Mouse (Mus musculus) heart, adult 2 months (tissue): ENCODE results near the gene Apon. TPM values are rescaled to one million over a fixed set of nuclear protein-coding genes. Genes with fewer than 3 reads are reported as not detected.
A peak's percentile ranks its signal among the peaks of the same experiment; 100 is the strongest.

Experiments
- DNase-seq, 2 experiments: peaks; one replicate each; pipeline ENCODE4 v3.0.0; 2021
- H3K27ac ChIP-seq: fragments of 200-600 bp; 2 replicates; pipeline ENCODE4 v1.8.1; 2022
- H3K27me3 ChIP-seq: fragments of 200-500 bp; 2 replicates; pipeline ENCODE4 v1.6.1; 2012; ENCODE audit warnings: mild to moderate bottlenecking, low read length, inconsistent platforms, mixed read lengths; ENCODE audit not compliant: control insufficient read depth, insufficient read depth
- H3K36me3 ChIP-seq: fragments of 200-500 bp; 2 replicates; pipeline ENCODE4 v1.6.1; 2012; ENCODE audit warnings: low read length, inconsistent platforms; ENCODE audit not compliant: control insufficient read depth, insufficient read depth
- H3K4me1 ChIP-seq: fragments of 200-500 bp; 2 replicates; pipeline ENCODE4 v1.6.1; 2011; ENCODE audit warnings: low read length; ENCODE audit not compliant: control insufficient read depth, insufficient read depth
- H3K4me3 ChIP-seq: fragments of 200-600 bp; 2 replicates; pipeline ENCODE4 v1.8.1; 2022
- H3K79me2 ChIP-seq: fragments of 200-500 bp; replicated peaks from 2 replicates; pipeline ENCODE4 v1.6.1; 2012; ENCODE audit warnings: mild to moderate bottlenecking, inconsistent platforms, low read length, moderate library complexity, mixed read lengths; ENCODE audit not compliant: control insufficient read depth, insufficient read depth
- H3K9ac ChIP-seq: fragments of 200-500 bp; 2 replicates; pipeline ENCODE4 v1.6.1; 2012; ENCODE audit warnings: low read depth, mild to moderate bottlenecking, control low read depth, inconsistent platforms, low read length, mixed read lengths
- CTCF ChIP-seq: fragments of 200-600 bp; IDR thresholded peaks from 2 replicates; pipeline ENCODE4 v1.8.1; 2022; ENCODE audit warnings: antibody characterized with exemption, mild to moderate bottlenecking, moderate library complexity
- EP300 ChIP-seq: fragments of 200-500 bp; IDR thresholded peaks from 2 replicates; pipeline ENCODE4 v1.6.1; 2011; ENCODE audit warnings: low read depth, low read length, control low read depth; ENCODE audit not compliant: insufficient read depth
- POLR2A ChIP-seq: fragments of 200-500 bp; IDR thresholded peaks from 2 replicates; pipeline ENCODE4 v1.6.1; 2011; ENCODE audit warnings: mild to moderate bottlenecking, low read depth, low read length, control low read depth; ENCODE audit not compliant: insufficient read depth
- WGBS: fragments of 180-500 bp; shearing (Covaris S2); methylation state at CpG from one replicate; pipeline ENCODE4 v1.1.7; 2018; 5-methylcytosine and 5-hydroxymethylcytosine counted together
- intact Hi-C: fragments of 180-260 bp; cut with DNase I; formaldehyde crosslinking; loops from one replicate; pipeline ENCODE4 v1.15.1; 2025
- polyA plus RNA-seq: library from polyadenylated mRNA; depleted of rRNA; stranded (reverse); fragments of >200 nt; gene quantifications from 2 replicates; pipeline ENCODE4 v1.2.3, GENCODE M21; 2012
- total RNA-seq, 2 experiments: library from RNA; stranded (reverse); gene quantifications; 2 replicates each; pipeline ENCODE4 v1.2.3; 2021

Gene Apon
- total and polyA plus RNA-seq, 3 experiments = not detected

DNA sequence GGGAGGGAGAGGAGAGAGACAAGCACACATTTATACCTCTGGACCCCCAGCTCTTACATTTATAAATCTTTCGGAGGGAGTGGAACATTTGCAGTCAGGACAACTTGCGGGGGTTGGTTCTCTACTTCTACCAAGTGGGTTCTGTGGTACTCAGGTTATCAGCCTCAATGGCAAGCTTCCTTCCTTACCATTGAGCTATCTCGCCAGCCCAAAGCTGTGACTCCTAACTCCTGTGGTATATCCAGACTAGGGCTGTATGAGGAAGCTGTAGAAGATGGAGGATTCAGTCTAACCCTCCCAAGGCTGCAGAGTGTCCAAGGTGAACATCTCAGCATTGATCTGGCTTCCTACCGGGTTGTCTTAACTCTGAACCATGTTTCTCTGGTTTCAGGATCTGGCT, 14.8 kb upstream of the Apon start:
- no peak overlapping the region for H3K9ac ChIP-seq
- H3K4me3 ChIP-seq = no peak overlapping the region
- WGBS = 98% methylated on average over 4 of the region's 4 CpGs
- no peaks in the 10 kb centered on the region for H3K79me2 ChIP-seq
- DNase-seq = no peak
- H3K4me1 ChIP-seq = peaks cover 5% of the 10 kb centered on the region
- no peak overlapping the region for H3K27ac ChIP-seq
- no peak for TF ChIP-seq CTCF
- no peak for TF ChIP-seq POLR2A
- TF ChIP-seq EP300 = no peak
- intact Hi-C loops = no loop called here
- no peaks in the 10 kb centered on the region for H3K27me3 ChIP-seq
- no peaks in the 10 kb centered on the region for H3K36me3 ChIP-seq

GRCm38 (mm10) chr10:128240131-128240530, 13.8 kb upstream of the Apon start:
- H3K27me3 ChIP-seq = no peaks in the 10 kb centered on the region
- intact Hi-C loops = no loop called here
- H3K27ac ChIP-seq = no peak overlapping the region
- H3K4me3 ChIP-seq = no peak overlapping the region
- WGBS = 82% methylated on average over 18 of the region's 18 CpGs
- no peak for DNase-seq
- TF ChIP-seq POLR2A (no peak), CTCF (no peak), EP300 (no peak)
- no peaks in the 10 kb centered on the region for H3K79me2 ChIP-seq
- H3K4me1 ChIP-seq = peaks cover 5% of the 10 kb centered on the region
- H3K9ac ChIP-seq = no peak overlapping the region
- no peaks in the 10 kb centered on the region for H3K36me3 ChIP-seq

GRCm38 (mm10) chr10:128243252-128243651, 10.6 kb upstream of the Apon start:
- WGBS = 39% methylated on average over 8 of the region's 8 CpGs
- Histone ChIP-seq H3K9ac (no peak overlapping the region), H3K36me3 (no peaks in the 10 kb centered on the region)

GRCm38 (mm10) chr10:128244121-128244520, 9.8 kb upstream of the Apon start:
- H3K36me3 ChIP-seq = no peaks in the 10 kb centered on the region
- intact Hi-C loops = no loop called here
- no peaks in the 10 kb centered on the region for H3K79me2 ChIP-seq
- H3K4me1 ChIP-seq = peaks cover 5% of the 10 kb centered on the region
- WGBS = 89% methylated on average over 15 of the region's 15 CpGs
- no peak for TF ChIP-seq POLR2A
- H3K27me3 ChIP-seq = no peaks in the 10 kb centered on the region
- H3K4me3 ChIP-seq = no peak overlapping the region
- DNase-seq = no peak
- H3K27ac ChIP-seq = no peak overlapping the region; the same call in 1 of the 2 replicates
- no peak overlapping the region for H3K9ac ChIP-seq

More at GRCm38 (mm10) chr10:128243252-128243651, 10.6 kb upstream of the Apon start:
- Histone ChIP-seq H3K79me2 (no peaks in the 10 kb centered on the region), H3K27ac (peak overlapping the region; percentile 7; the same call in 1 of the 2 replicates), H3K4me3 (no peak overlapping the region), H3K4me1 (peaks cover 7% of the 10 kb centered on the region), H3K27me3 (no peaks in the 10 kb centered on the region)
- TF ChIP-seq POLR2A (no peak), EP300 (no peak), CTCF (no peak)
- DNase-seq = peak; percentile 52 to 54
- intact Hi-C loops = no loop called here

- Histone ChIP-seq H3K27me3 (no peaks in the 10 kb centered on the region), H3K9ac (peak overlapping the region; percentile 63), H3K27ac (peak overlapping the region; percentile 89), H3K4me1 (peaks cover 5% of the 10 kb centered on the region), H3K36me3 (no peaks in the 10 kb centered on the region), H3K79me2 (no peaks in the 10 kb centered on the region), H3K4me3 (peak overlapping the region; percentile 58)
- WGBS = 36% methylated on average over 17 of the region's 17 CpGs
- peak; percentile 90 for TF ChIP-seq EP300
- TF ChIP-seq CTCF = no peak
- TF ChIP-seq POLR2A = peak; percentile 91
- DNase-seq = peak; percentile 75 to 82
- intact Hi-C loops = loop anchor here (2.0 kb wide), 1 partner anchor 22 kb away; the partner anchor contains the start of gene Apof
These were observed 6.7 kb upstream of the Apon start for GRCm38 (mm10) chr10:128247020-128247732.

DNA sequence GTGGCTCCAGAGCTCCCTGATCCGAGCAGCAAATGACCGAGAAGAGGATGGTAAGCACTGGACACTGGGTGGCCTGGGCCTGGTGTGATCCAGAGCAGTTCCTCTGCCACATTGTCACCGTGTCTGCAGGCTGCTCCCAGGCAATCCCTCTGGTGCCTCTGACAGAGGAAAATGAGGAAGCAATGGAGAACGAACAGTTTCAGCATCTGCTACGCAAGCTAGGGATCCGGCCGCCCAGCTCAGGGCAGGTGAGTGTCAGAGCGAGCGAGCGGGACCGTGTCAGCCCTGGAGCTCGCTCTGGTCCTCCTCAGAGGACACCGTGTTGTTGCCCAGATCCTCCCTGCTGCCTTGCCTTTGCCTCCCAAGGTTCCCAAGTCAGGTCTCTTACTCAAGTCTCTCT, 3.3 kb upstream of the Apon start:
- no peaks in the 10 kb centered on the region for H3K36me3 ChIP-seq
- H3K4me1 ChIP-seq = peaks cover 2% of the 10 kb centered on the region
- intact Hi-C loops = no loop called here
- 91% methylated on average over 13 of the region's 13 CpGs for WGBS
- no peak for DNase-seq
- H3K4me3 ChIP-seq = no peak overlapping the region
- H3K79me2 ChIP-seq = no peaks in the 10 kb centered on the region
- H3K27me3 ChIP-seq = no peaks in the 10 kb centered on the region
- TF ChIP-seq EP300 (no peak), CTCF (no peak), POLR2A (no peak)
- H3K27ac ChIP-seq = no peak overlapping the region
- no peak overlapping the region for H3K9ac ChIP-seq
